Mouse (Mus musculus) lung, adult 18-20 months (tissue): ENCODE measurements around the gene Ugcg.
A peak's percentile ranks its signal among the peaks of the same experiment; 100 is the strongest.

Experiments used
- DNase-seq, 2 experiments: peaks; one replicate each; pipeline ENCODE4 v3.0.0; 2022; ENCODE audit warnings: mixed read lengths in 2 of 2

Ugcg gene

DNA sequence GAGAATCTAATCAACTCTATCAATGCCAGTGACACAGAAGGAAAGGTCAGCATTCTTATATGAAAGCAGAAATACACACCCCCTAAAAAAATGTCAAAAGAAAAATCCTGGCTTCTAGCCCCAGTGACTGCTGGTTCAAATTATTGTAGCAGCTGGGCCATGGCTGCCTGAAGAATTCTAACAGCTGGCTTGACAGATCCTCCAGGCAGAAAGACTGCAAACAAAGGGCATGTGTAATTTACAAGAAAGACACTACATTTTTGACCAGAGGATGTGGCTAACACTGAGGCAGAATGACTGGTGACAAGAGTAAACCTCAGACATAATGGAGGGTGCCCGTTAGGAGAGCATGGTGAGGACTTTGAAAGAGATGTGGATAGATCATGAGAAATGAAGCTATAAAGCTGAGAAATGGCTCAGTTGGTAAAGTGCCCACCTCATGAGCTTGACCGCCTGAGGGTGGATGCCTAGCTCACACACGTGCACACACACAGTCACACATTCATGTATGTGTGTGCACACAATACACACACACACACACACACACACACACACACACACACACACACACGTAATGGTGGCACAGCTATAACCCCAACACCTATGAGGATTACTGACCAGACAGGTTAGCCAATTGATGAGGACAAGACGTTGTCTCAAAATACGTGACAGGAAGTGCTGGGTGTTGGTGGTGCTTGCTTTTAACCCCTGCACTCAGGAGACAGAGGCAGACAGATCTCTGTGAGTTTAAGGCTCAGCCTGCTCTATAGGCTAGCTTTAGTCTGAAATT is 42.4 kb downstream of the Ugcg start:
- no peak for DNase-seq

DNA sequence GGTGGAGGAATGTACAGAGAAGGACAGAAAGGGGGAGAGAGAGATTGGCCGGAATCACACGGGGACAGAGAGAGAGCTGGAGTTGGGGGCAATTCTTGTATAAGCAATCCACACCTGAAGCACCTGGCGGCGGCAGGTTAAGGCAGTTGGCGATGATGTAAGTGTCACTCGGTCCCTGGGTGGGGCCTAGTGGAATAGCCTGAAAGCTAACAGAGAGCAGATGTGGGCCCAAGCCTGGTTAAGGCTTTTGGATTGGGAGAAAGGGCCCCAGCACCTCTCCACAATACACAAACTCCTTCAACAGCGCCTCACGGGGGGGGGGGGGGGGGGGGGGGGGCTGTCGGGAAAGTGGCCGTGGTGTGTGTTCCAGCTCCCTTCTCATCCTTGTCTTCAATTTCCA is 45.0 kb downstream of the Ugcg start:
- no peak for DNase-seq

DNA sequence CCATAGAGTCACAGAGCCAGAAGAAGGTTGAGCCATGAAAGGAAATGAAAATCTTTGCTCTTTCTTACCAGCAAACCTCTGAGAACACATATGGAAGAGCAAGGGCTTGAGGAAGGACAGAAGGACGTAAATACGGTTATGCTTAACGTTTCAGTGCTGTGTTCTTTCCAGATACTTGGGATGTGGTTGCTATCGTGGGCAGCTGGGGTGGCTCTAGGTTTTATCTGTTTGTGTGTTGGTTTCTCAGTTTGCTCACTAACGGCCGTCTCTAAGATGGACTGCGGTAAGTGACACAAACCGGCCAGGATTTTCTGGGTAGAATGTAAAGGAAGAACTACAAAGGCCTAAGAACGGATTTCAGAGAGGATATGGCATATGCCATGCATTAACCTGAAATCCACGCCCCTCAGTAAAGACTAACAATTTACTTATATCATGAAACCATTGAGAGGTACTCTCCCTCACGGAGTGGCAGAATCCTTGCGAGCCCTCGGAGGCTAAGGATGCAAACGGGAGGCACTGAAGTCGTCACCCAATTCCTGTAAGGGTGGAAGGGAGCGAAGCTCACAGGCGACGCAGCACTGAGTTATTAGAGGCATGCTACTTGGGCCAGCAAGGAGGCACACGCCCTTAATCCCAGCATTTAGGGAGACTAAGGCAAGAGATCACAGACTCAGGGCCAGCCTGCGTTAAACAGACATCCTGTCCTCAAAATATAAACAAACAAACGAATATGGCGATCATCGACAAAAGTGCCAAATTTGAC is 45.6 kb downstream of the Ugcg start:
- no peak for DNase-seq

DNA sequence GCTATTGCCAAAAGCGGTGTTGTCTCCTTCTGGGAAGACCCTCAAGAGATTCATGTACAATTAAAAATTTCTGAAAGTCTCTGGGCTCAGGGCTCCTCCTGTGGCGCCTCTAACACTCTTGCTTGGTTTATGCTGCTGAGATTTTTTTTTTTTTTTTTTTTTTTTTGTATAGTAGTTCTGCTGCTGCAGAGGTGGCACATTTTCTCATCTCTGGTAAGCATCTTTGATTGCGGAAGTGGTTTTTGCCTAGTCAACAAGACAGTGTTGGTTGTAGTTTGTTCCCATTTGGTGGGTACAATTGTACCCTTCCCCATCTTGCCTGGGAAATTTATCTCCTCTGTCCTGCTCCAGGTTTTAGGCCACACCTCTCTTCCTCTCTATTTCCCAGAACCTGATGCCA is 47.3 kb downstream of the Ugcg start:
- no peak for DNase-seq

DNA sequence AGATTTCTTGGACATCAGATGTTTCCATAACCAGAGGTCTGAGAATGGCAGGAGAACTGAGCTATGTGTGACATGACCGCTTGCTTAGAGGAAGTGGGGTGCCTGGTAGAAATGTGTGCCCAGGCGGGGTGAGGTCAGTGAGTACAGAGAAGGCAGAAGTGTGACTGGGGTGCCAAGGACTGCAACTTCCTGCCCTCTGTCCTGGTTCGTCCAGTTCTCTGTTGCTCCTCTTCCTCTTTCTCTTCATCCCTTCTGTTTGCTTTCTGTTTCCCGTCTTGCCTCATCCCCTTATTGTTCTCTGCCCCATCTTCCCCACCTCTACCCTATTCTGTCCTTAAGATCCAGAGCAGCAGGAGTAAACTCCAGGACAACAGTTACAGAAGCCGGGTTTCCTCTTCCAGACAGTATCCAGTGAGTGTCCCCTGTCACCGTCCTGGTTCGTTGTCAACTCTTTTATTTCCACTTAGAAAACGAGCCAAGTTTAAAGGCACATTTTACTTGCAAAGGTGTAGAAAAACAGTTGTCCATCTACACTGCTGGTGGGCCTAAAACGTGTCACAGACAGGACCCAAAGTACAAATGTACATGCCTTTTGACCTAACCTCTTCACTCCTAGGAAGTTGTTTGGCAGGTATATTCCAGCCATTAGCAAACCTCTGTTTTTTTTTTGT is 49.7 kb downstream of the Ugcg start:
- peak; percentile 62 to 69 for DNase-seq

DNA sequence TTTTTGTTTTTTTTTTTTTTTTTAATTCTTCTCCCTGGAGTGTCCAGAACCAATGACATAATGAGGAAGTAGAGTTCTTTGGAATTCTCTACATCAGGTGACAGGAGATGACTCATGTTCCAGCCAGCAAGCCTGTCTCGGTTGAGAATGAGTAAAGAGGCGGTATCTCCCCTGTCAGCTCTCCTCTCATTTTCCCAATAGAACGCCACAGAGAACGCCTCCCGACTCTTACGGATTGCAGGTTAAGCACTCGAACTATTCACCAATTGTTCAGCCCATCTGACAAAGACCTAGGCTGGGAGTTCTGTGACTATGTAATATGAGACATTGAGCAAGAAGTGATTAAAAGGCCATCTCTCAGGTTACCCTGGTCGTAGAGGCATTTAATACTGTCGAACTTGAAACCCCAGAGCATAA is 50.3 kb downstream of the Ugcg start:
- peak; percentile 36 to 51 for DNase-seq

DNA sequence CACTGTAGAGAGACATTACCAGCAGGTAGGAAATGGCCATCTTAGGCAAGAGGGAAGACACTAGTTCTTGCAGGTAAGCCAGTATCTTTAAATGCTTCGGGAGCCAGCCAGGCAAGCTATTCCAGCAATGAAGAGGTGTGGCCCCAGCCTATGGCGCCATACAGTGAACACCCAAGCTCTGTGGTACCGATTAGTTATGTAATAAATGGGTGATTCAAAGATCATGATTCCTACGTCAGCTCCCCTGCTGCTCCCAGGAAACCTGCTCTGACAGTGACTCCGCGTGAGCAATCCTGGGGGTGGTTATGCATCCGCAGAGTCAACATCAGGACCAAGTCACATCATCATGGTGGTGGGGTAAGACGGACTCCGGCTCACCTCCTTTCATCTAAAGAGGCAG is 51.1 kb downstream of the Ugcg start:
- peak in 1 of 2 experiments; percentile 27 for DNase-seq

DNA sequence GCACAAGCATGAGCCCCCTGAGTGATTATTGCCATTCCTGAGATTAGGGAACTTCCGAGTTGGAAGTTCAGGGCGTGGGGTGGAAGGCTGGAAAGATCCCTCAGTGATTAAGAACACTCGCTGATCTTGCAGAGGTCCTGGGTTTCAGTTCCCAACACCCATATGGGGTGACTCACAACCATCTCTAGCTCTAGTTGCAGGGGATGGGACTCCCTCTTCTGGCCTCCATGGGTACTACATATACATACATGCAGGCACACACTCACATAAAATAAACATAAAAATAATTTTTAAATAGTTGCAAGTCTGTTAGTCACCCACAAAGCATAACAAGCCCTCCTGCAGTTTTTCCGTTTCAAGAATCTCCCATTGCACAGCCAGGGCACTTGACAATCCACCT is 52.0 kb downstream of the Ugcg start:
- no peak for DNase-seq

DNA sequence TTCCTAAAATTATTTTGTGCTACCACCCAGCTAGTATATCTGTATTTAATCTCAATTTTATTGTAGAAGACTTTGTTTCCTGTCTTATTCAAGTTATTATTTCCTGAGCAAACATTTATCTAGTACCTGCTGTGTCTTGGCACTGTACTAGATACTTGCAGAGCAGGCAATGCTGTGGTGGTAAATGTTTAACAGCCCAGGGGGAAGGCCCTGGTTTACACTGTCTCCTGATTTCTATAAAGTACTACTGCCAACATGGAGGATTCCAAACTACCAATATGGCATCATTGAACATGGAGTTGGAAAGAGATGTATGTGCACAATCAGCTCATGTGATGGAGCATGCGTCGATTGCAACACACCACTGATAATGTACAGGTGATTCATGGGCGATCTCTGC is 53.2 kb downstream of the Ugcg start:
- no peak for DNase-seq

DNA sequence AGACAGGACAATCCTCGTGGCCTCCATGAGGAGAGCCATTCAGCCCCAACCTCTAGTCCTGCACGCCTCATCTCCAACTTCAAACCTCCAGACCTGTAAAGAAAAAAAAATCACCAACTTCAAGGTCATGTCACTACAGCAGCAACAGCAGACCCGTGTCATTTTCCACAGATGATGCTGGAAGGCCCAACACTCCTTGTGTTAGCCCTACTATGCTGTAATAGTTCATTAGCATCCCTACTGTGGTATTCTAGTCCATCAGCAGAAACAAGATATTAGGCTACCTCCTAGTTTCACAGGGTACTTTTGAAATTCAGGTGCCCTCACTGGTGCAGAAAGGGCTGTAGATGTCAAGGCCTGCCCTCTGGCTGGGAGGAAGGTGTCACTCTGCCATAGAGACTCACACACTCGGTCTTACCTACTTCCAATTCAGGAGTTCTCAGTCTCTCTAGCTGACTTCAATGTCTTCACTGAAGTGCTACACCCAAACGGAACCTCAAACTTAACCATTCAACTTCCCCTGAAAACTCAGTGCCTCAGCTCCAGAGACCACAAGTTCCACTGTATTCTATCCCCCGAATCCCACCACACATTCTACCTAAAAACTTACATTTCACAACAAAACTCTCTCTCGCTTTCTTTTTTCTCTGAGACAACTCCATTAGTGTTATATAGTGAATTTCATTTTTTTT is 54.9 kb downstream of the Ugcg start:
- DNase-seq, result no peak

DNA sequence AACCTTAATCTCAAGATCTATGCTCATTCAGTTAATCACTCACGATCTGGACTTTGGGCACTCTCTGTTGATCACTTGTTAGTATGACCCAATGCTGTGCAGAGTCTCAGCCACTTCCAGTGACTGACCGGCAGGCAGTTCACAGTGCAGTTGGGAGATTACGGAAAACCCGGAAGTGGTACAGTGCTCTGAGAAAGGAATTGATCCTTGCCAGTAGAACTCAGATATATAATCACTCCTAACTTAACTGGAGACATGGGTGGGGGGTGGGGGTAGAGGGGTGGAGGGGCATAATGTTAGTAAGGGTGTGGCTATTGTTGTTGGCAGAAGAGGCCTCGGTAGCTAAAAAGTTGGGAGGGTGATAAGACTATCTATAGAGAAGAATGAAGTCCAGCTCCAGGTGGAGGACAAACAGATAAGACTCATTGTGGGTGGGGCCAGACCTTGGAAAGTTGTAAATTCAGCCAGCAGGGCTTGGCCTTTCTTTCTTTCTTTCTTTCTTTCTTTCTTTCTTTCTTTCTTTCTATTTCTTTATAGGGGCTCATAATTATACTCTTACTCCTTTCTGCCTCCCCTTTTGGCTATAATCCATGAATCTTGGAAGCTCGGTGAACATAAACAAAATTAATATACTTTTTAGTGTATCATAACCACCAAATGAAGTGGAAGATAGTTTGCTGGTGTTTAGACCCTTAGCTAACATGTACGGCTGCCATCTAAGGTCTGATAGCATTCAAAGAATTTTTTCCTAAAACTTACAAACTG is 55.9 kb downstream of the Ugcg start:
- no peak for DNase-seq

DNA sequence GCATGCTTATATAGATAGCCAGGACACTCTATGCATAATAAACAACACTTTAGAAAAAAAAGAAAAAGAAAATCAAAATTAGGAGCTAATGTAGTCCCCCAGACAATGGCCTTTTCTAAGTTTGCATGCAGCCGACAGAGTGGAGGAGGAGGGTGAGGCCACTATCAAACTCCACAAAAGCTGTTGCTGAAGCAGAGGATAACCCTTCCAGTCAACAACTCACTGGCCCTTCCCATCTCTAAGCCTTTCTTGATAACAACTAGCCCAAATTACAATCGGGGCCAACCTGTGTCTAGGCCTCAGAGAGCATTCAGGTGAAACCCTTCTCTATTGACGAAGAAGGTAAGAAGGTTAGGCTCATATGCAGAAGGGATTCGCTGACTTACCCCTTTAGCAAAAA is 56.7 kb downstream of the Ugcg start:
- DNase-seq, result no peak

DNA sequence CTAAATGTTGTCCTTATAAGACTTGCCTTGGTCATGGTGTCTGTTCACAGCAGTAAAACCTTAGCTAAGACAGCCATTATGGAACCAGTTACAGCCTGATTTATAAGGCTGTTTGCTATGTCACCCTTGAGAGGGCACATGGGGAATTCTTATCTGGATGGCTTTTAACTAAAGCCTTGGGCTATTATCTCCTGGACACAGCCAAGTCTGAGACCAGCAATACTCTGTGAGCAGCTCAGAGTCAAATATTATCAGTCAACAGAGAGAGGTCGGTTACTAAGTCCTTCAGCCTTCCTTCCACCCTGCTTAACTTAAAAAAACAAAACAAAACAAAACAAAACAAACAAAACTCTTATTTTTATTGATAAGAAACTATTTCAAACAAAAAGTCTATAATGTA is 58.5 kb downstream of the Ugcg start:
- DNase-seq, result no peak

DNA sequence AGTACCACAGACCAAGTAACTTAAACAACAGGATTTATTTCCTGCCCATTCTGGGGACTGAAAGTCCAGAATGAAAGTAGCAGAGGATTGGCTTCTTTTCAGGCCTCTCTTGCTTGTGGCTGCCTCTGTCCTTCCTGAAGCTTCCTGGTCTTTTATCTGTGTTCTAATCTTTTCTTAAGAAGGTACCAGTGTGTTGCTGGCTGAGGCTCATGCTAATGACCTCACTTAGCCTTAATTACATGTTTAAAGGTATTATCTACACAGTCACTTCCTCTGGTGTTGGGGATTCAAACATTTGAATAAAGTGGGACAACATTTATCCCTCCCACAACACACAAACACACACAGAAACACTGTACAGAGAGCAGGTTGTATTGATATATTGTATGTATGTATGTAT is 59.0 kb downstream of the Ugcg start:
- no peak for DNase-seq

DNA sequence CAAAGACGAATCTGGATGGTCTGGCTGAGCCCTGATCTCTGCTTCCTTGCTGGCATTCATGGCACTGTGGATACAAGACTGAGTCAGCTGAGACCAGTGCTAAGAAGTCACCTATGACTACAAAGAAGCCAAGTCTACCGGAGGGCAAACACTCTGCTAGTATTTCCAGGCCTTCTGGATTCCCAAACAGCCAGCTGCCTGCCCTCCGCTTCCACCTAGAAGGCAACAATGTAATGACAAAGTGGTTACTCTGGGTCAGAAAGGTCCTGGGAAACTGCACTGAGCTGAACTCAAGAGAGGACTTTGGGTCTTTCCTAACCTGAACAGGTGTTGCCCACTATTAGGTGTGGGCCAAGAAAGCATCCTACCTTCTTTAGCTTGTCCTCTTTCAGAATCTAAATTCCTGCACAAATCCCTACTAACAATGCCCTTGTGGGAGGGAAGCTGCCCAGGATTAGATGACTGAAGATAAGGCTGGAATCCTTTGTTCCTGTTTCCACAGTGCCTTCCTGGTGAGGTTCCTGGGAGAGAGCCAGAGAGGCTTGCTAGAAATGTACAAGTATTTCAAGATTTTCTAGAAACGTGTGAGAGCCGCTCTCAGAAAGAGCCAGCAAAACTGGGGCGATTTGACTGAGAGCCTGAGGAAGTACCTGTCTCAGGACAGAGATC is 63.5 kb downstream of the Ugcg start:
- peak in 1 of 2 experiments; percentile 58 for DNase-seq

DNA sequence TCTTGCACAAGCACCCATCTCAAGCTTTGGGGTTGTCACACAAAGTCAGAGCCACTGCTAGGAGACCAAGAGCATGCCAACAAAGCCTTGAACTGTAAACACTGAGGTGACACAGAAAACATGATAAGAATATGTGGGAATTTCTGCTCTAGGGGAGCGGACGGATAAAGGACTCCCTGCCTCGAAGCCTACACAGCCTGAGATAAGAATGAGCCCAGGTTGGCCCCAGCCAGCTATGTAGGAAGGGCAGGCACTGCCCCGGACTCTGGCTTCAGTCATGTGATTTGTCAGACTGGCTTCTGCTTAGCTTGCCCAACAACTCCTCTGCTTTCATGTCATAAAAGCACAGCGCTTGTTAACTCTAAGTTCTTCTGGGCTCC is 64.0 kb downstream of the Ugcg start:
- no peak for DNase-seq

DNA sequence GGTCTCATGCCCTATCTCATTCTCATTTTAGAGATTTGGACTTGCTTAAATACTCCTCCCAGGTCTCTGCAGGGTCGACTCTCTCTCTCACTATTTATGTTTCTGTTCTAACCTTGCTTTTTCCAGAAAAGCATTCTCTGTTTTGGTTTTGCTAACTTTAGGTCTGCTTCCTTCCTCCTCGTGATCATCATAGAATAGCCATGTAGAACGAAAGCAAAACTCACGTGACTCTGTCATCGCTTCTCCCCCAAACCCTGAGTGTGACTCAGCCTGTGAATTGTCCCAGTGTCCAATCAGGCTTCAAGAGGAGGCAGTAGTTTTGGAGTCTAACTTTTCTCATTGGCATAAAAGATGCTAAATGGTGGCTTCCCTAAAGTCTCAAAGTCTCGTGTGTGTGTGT is 65.3 kb downstream of the Ugcg start:
- DNase-seq, result no peak

DNA sequence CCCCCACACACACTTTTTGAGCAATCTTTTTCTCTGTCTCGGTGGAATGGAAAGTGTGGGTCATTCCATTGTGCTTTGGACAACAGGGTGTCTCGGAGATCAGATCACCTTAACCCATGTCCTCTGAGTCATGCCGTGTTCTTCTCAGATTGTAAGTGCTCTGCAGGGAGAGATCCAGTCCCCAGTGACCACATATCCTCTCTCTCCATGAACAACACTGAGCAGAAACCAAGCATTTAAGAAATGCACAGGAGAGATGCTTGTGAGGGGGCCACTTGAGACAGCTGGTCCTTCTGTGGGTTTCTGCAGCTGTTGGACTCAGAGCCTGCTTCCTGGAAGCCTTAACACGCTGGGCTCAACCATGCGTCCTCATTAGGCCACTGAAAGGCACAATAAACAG is 66.9 kb downstream of the Ugcg start:
- no peak for DNase-seq

DNA sequence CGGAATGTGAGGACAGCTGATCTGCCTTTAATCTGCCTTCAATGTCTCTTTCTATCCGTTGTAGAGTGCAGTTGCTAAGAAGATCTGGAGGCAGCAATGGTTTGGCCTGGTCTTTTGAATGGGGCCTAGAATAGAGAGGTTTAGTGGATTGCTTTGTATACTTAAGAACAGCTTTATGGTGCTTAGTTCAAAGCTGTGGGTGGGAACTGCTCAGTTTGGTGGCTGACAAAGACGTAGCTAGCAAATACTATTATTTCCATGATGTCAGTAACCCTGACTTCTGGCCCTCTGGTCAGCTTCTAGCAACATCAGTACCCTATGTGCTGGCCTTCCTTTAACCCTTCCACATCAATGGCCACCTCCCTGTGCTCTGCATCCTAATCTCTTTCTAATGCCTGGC is 68.8 kb downstream of the Ugcg start:
- DNase-seq, result no peak

DNA sequence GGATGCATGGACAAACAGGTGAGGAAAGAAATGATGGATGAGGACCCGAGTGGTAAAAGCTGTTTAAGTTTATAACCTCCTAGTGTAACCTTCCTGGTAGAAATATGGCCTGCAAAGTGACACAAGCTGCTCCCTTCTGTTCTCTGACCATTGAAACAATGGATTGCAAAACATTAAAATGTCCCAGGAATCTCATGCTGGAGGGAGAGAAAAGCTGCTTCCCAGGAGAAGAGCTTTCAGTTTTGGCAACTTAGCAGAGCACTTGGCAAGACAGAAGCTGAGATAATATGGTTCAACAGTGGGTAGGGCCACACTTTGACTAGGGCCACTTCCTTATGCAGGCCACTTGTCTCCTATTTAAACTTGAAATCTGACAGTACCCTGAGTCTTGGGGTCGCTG is 69.7 kb downstream of the Ugcg start:
- DNase-seq, result no peak

DNA sequence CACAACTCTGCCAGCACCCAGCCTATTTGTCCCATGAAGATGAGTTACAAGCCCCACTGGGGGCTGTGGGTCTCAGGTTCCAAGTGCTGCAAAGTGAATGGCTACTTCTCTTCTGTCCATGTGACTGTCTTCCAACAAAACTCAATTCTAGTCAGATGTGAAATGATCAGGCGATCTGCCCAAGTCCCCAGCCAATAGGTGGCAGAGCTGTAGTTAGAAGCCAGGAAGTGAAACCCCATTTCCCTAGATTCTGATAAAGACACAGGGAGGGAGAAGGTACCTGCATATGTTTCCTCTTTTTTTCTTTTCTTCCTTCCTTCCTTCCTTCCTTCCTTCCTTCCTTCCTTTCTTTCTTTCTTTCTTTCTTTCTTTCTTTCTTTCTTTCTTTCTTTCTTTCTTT is 70.7 kb downstream of the Ugcg start:
- DNase-seq, result no peak
